Mouse (Mus musculus) neural tube, embryonic 14.5 days (tissue): ENCODE results near the gene Srpk3. TPM values are rescaled to one million over a fixed set of nuclear protein-coding genes. Genes with fewer than 3 reads are reported as not detected.

Experiments
- ATAC-seq: fragments of 200-750 bp; cut with Nextera tagmentation; 2 replicates; pipeline ENCODE4 v1.8.0; 2017; ENCODE audit warnings: low read depth, mild to moderate bottlenecking, moderate TSS enrichment, moderate library complexity
- H3K27ac ChIP-seq: fragments of 300-500 bp; sonication (generic); 2 replicates; pipeline ENCODE4 v1.5.1; 2014; ENCODE audit warnings: low read depth, mild to moderate bottlenecking, control low read depth, low read length, moderate library complexity, mixed read lengths
- H3K27me3 ChIP-seq: fragments of 300-500 bp; sonication (generic); 2 replicates; pipeline ENCODE4 v1.6.1; 2014; ENCODE audit warnings: low read length; ENCODE audit not compliant: control insufficient read depth, insufficient read depth
- H3K36me3 ChIP-seq: fragments of 300-500 bp; sonication (generic); 2 replicates; pipeline ENCODE4 v1.6.1; 2014; ENCODE audit warnings: low read length, mixed read lengths; ENCODE audit not compliant: control insufficient read depth, insufficient read depth
- H3K4me1 ChIP-seq: fragments of 300-500 bp; sonication (generic); 2 replicates; pipeline ENCODE4 v1.6.1; 2014; ENCODE audit warnings: low read length; ENCODE audit not compliant: control insufficient read depth, insufficient read depth
- H3K4me2 ChIP-seq: fragments of 300-500 bp; sonication (generic); 2 replicates; pipeline ENCODE4 v1.6.1; 2014; ENCODE audit warnings: mild to moderate bottlenecking, low read depth, low read length, control low read depth
- H3K4me3 ChIP-seq: fragments of 300-500 bp; sonication (generic); 2 replicates; pipeline ENCODE4 v1.5.1; 2014; ENCODE audit warnings: low read depth, low read length, control low read depth, mixed read lengths
- H3K9ac ChIP-seq: fragments of 300-500 bp; sonication (generic); replicated peaks from 2 replicates; pipeline ENCODE4 v1.6.1; 2014; ENCODE audit warnings: low read depth, mild to moderate bottlenecking, control low read depth, low read length, mixed read lengths
- H3K9me3 ChIP-seq: fragments of 300-500 bp; sonication (generic); 2 replicates; pipeline ENCODE4 v1.6.1; 2016; ENCODE audit warnings: low read length; ENCODE audit not compliant: control insufficient read depth
- WGBS: fragments of 180-500 bp; shearing (Covaris S2); extraction: QIAGEN DNeasy Blood & Tissue Kit; methylation state at CpG from one replicate; pipeline ENCODE4 v1.1.7; 2014; 5-methylcytosine and 5-hydroxymethylcytosine counted together
- polyA plus RNA-seq: library from polyadenylated mRNA; unstranded; fragments of >200 nt; fragmentation: Nextera tagmentation; extraction: Ambion mirVana; gene quantifications from 2 replicates; pipeline ENCODE4 v1.2.1, GENCODE M21; 2014

The Srpk3 gene
- polyA plus RNA-seq, 1 experiment from 2014 or later = 2.4 TPM

GRCm38 (mm10) chrX:73758611-73759290 is 15.5 kb upstream of the Srpk3 start:
- Histone ChIP-seq H3K4me2 (no peak overlapping the region), H3K36me3 (no peaks in the 10 kb centered on the region), H3K4me1 (no peaks in the 10 kb centered on the region), H3K27ac (no peak overlapping the region), H3K9me3 (no peaks in the 10 kb centered on the region), H3K9ac (no peak overlapping the region), H3K4me3 (no peak overlapping the region), H3K27me3 (no peaks in the 10 kb centered on the region)
- WGBS = 87% methylated on average over 13 of the region's 13 CpGs
- ATAC-seq = no peak

DNA sequence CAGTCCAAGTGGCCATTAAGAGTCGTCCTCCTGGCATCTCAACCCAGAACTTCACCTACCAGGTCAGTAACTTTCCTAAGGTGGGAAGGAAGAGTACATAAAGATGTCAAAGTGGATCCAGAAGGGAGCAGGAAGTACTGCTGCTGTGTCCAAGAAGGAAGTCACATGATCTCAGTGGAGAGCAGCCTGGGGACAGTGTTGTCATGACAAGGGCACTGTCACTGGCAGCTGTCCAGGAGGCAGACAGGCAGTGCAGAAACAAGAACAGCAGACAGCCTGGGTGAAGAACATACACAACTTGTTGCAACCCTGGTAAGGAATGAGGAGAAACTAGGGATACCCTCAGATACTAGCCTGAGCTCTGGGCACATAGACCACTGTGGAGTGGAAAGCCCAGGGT is 8.9 kb upstream of the Srpk3 start:
- no peaks in the 10 kb centered on the region for H3K9me3 ChIP-seq
- no peaks in the 10 kb centered on the region for H3K27me3 ChIP-seq
- 83% methylated on average over 1 of the region's 1 CpGs for WGBS
- no peak for ATAC-seq
- H3K27ac ChIP-seq = no peak overlapping the region
- H3K36me3 ChIP-seq = no peaks in the 10 kb centered on the region
- no peak overlapping the region for H3K4me2 ChIP-seq
- H3K9ac ChIP-seq = no peak overlapping the region
- H3K4me3 ChIP-seq = no peak overlapping the region
- H3K4me1 ChIP-seq = no peaks in the 10 kb centered on the region

DNA sequence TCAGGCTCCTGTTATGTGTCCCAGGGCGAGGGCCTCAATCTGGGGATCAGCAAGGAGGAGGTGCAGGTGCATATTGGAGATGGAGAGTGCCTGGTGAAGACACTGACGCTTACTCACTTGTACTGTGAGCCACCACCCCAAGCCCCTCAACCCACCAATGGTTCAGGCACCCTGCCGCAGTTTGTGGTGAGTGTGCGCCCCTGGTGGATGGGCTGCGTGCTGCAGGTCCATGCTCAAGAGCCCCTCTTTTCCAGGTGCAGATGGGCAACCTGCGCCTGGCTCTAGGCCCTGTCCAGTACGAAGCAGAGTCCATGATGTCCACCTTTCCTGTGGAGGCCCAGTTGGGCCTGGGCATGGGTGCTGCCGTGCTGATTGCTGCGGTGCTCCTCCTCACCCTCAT is 6.9 kb upstream of the Srpk3 start:
- no peaks in the 10 kb centered on the region for H3K36me3 ChIP-seq
- no peak for ATAC-seq

GRCm38 (mm10) chrX:73774802-73775483 is 738 bp downstream of the Srpk3 start:
- peak; percentile 66 for ATAC-seq
- WGBS = 63% methylated on average over 10 of the region's 10 CpGs
- no peaks in the 10 kb centered on the region for H3K9me3 ChIP-seq
- no peak overlapping the region for H3K9ac ChIP-seq
- H3K27me3 ChIP-seq = no peaks in the 10 kb centered on the region
- no peak overlapping the region for H3K4me3 ChIP-seq
- peaks cover 9% of the 10 kb centered on the region; the same call in 1 of the 2 replicates for H3K36me3 ChIP-seq
- no peaks in the 10 kb centered on the region for H3K4me1 ChIP-seq
- H3K27ac ChIP-seq = no peak overlapping the region
- H3K4me2 ChIP-seq = no peak overlapping the region

More for the DNA sequence above, 6.9 kb upstream of the Srpk3 start:
- no peak overlapping the region for H3K27ac ChIP-seq
- no peak overlapping the region for H3K9ac ChIP-seq
- no peaks in the 10 kb centered on the region for H3K9me3 ChIP-seq
- WGBS = 67% methylated on average over 9 of the region's 9 CpGs
- H3K4me2 ChIP-seq = no peak overlapping the region
- no peak overlapping the region for H3K4me3 ChIP-seq
- H3K27me3 ChIP-seq = no peaks in the 10 kb centered on the region
- no peaks in the 10 kb centered on the region for H3K4me1 ChIP-seq

DNA sequence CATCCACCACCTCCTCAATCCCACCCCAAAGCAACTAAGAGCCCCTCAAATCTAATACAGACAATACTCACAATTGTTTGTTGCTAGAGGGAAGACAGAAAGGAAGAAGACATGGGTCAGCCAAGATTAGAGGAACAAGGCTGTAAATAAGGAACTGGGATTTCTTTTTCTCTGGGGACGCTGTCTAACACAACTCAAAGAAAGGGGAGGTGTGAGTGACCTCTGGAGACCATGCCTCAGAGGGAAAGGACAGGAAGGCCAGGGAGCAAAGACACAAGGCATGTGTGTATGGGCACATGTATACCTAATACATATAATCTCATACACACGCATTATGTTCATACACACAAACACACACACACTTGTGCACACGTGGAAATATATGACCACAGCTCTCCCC is 8.0 kb downstream of the Srpk3 start:
- Histone ChIP-seq H3K9me3 (no peaks in the 10 kb centered on the region), H3K36me3 (peaks cover 9% of the 10 kb centered on the region; the same call in 1 of the 2 replicates), H3K27ac (no peak overlapping the region), H3K4me2 (no peak overlapping the region), H3K9ac (no peak overlapping the region), H3K27me3 (no peaks in the 10 kb centered on the region), H3K4me3 (no peak overlapping the region), H3K4me1 (peaks cover 8% of the 10 kb centered on the region; the same call in 1 of the 2 replicates)
- ATAC-seq = no peak
- 85% methylated on average over 3 of the region's 3 CpGs for WGBS

DNA sequence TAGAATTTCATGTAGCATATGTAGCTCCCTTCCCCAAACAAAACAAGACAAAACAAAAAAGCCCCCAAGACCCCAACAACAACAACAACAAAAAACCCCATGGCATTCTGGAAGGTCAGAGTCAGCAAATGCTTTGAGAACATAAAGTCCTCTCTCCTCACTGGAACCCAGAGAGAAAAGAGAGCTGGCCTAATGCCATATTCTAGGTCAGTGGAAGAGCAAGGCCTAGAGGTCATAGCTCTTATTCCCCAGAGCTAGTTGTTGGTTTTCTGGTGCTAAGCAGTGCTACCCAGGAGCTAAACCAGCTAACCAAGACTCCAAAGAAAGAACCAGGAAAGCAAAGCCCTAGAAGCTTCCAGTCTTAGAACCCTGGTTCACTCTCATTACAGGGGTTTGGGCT is 11.5 kb downstream of the Srpk3 start:
- peaks cover 8% of the 10 kb centered on the region; the same call in 1 of the 2 replicates for H3K4me1 ChIP-seq
- H3K4me3 ChIP-seq = peak overlapping the region; percentile 50
- H3K9me3 ChIP-seq = no peaks in the 10 kb centered on the region
- H3K36me3 ChIP-seq = no peaks in the 10 kb centered on the region
- H3K9ac ChIP-seq = peak overlapping the region; percentile 29
- no peak for ATAC-seq
- H3K27ac ChIP-seq = no peak overlapping the region
- H3K27me3 ChIP-seq = no peaks in the 10 kb centered on the region
- peak overlapping the region; percentile 46 for H3K4me2 ChIP-seq

DNA sequence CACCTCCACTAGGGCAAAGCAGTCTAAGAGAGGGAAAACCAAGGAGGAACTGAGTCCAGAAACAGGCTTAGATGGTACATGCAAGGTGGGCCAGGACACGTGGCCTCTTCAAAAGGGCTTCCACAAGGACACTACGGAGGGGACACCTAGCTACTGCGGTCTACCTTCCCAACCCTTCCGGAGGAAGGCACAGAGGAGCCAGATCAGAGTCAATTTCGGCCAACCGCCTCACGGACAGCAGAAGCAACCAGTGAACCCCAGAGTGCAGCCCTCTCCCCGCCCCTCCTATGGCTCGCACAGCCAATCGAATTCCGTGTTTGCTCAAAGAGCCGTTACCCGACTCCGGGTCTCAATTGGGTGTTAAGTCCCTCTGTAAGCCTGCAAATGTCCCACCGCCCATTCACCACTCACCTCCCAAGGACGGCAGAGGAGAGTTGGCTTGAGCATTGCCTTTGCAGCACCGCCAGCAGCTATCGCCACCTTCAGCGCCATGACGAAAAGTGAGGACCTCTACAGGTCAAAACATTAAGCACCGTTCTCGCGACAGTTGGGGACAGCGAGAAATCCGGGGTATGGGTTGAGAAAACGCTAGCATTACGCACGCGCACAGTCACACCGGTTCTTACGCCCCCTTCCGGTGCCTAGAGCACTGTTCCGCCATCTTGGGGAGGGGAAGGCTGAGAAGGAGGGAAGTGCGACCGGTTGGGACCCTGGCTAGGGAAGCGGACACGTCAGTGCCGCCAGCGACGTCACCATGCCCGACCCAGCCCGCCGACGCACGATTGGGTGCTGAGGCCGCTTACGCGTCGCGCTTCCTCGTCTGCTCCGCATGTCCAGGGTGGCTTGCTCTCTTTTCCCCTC is 12.4 kb downstream of the Srpk3 start, which contains the start of the genes Idh3g and Ssr4:
Gene Idh3g, minus strand, starts transcription at position 534 of the 861 bp plus-strand sequence.
Gene Ssr4, plus strand, starts transcription at position 665 of the 861 bp plus-strand sequence.
- Histone ChIP-seq H3K4me1 (peaks cover 8% of the 10 kb centered on the region; the same call in 1 of the 2 replicates), H3K27ac (peak within 1 kb of the TSS; percentile 89), H3K9ac (peak within 1 kb of the TSS; percentile 68), H3K4me2 (peak within 1 kb of the TSS; percentile 60), H3K36me3 (no peaks in the 10 kb centered on the region), H3K27me3 (no peaks in the 10 kb centered on the region), H3K4me3 (peak within 1 kb of the TSS; percentile 50), H3K9me3 (no peaks in the 10 kb centered on the region)
- peak; percentile 98 for ATAC-seq
- 12% methylated on average over 50 of the region's 52 CpGs for WGBS

GRCm38 (mm10) chrX:73787225-73787558 is 13.0 kb downstream of the Srpk3 start:
- WGBS = 19% methylated on average over 17 of the region's 22 CpGs

More at GRCm38 (mm10) chrX:73787225-73787558, 13.0 kb downstream of the Srpk3 start:
- H3K9ac ChIP-seq = peak overlapping the region; percentile 68
- peak; percentile 12; the same call in 1 of the 2 replicates for ATAC-seq
- peaks cover 8% of the 10 kb centered on the region; the same call in 1 of the 2 replicates for H3K4me1 ChIP-seq
- no peaks in the 10 kb centered on the region for H3K9me3 ChIP-seq
- H3K4me3 ChIP-seq = peak overlapping the region; percentile 50
- H3K4me2 ChIP-seq = peak overlapping the region; percentile 60
- H3K36me3 ChIP-seq = no peaks in the 10 kb centered on the region
- peak overlapping the region; percentile 89 for H3K27ac ChIP-seq
- no peaks in the 10 kb centered on the region for H3K27me3 ChIP-seq
